Mouse (Mus musculus) left cerebral cortex, adult 18-20 months (tissue): ENCODE data around the gene Gm17334. TPM values are rescaled to one million over a fixed set of nuclear protein-coding genes. Genes with fewer than 3 reads are reported as not detected.

ENCODE experiments used
- DNase-seq, 2 experiments: peaks; one replicate each; pipeline ENCODE4 v3.0.0; 2021 to 2022; ENCODE audit warnings: low spot score in 2 of 2, mixed read lengths in 1 of 2
- long read RNA-seq, 2 experiments: library from polyadenylated mRNA; stranded (forward); transcript quantifications; one replicate each; pipeline ENCODE4 v2.0.0; 2021
- total RNA-seq, 2 experiments: library from RNA; stranded (reverse); gene quantifications; 2 replicates each; pipeline ENCODE4 v1.2.3; 2021

Gene Gm17334
- total RNA-seq: under 1 TPM; 0.63 to 0.84 TPM
- long read RNA-seq, experiment 1: 0 reads
- long read RNA-seq, experiment 2: 0 reads

- DNase-seq: no peak
Observed at GRCm38 (mm10) chr11:53773087-53773486, at the start of gene Gm17334. Gene Gm17334 (minus strand): TSS chr11:53773187.

GRCm38 (mm10) chr11:53821945-53822338, 49.0 kb upstream of the Gm17334 start:
- no peak for DNase-seq

- DNase-seq: no peak
Observed at GRCm38 (mm10) chr11:53821230-53821944, 48.4 kb upstream of the Gm17334 start.

- no peak for DNase-seq
Observed at GRCm38 (mm10) chr11:53820516-53821170, 47.7 kb upstream of the Gm17334 start.

- no peak for DNase-seq
Observed at GRCm38 (mm10) chr11:53819511-53819910, 46.5 kb upstream of the Gm17334 start.

- DNase-seq: no peak
Observed at GRCm38 (mm10) chr11:53818794-53819193, 45.8 kb upstream of the Gm17334 start.

- DNase-seq: no peak
Observed at GRCm38 (mm10) chr11:53816841-53817375, 43.9 kb upstream of the Gm17334 start.

- no peak for DNase-seq
Observed at GRCm38 (mm10) chr11:53814810-53815209, 41.8 kb upstream of the Gm17334 start.

GRCm38 (mm10) chr11:53813001-53813868, 40.2 kb upstream of the Gm17334 start:
- DNase-seq: no peak

GRCm38 (mm10) chr11:53811312-53811711, 38.3 kb upstream of the Gm17334 start:
- no peak for DNase-seq

GRCm38 (mm10) chr11:53810749-53811148, 37.8 kb upstream of the Gm17334 start:
- no peak for DNase-seq

GRCm38 (mm10) chr11:53810156-53810555, 37.2 kb upstream of the Gm17334 start:
- DNase-seq: no peak

- no peak for DNase-seq
Observed at GRCm38 (mm10) chr11:53809354-53809753, 36.4 kb upstream of the Gm17334 start.

GRCm38 (mm10) chr11:53805786-53806185, 32.8 kb upstream of the Gm17334 start:
- DNase-seq: no peak

GRCm38 (mm10) chr11:53804569-53805344, 31.8 kb upstream of the Gm17334 start:
- DNase-seq: no peak

- no peak for DNase-seq
Observed at GRCm38 (mm10) chr11:53803494-53803893, 30.5 kb upstream of the Gm17334 start.

- no peak for DNase-seq
Observed at GRCm38 (mm10) chr11:53803093-53803492, 30.1 kb upstream of the Gm17334 start.

- DNase-seq: no peak
Observed at GRCm38 (mm10) chr11:53800975-53801374, 28.0 kb upstream of the Gm17334 start.

GRCm38 (mm10) chr11:53800036-53800435, 27.0 kb upstream of the Gm17334 start:
- DNase-seq: no peak

GRCm38 (mm10) chr11:53798041-53798711, 25.2 kb upstream of the Gm17334 start:
- no peak for DNase-seq
